Mouse (Mus musculus) kidney, postnatal 0 days (tissue): ENCODE results near the gene Tep1. TPM values are rescaled to one million over a fixed set of nuclear protein-coding genes. Genes with fewer than 3 reads are reported as not detected.
A peak's percentile ranks its signal among the peaks of the same experiment; 100 is the strongest.

Experiments used
- ATAC-seq: fragments of 200-750 bp; cut with Nextera tagmentation; replicated peaks from 2 replicates; pipeline ENCODE4 v1.8.0; 2017; ENCODE audit warnings: low read depth, moderate number of reproducible peaks, moderate TSS enrichment, moderate library complexity; ENCODE audit not compliant: low FRiP score
- DNase-seq: peaks from one replicate; pipeline ENCODE4 v3.0.0-alpha.2; 2016; ENCODE audit warnings: low spot score
- H3K27ac ChIP-seq: fragments of 300-500 bp; sonication (generic); 2 replicates; pipeline ENCODE4 v1.5.1; 2014; ENCODE audit warnings: mild to moderate bottlenecking
- H3K27me3 ChIP-seq: fragments of 300-500 bp; sonication (generic); 2 replicates; pipeline ENCODE4 v1.6.1; 2014; ENCODE audit warnings: low read length, mixed read lengths; ENCODE audit not compliant: insufficient read depth
- H3K36me3 ChIP-seq: fragments of 300-500 bp; sonication (generic); 2 replicates; pipeline ENCODE4 v1.6.1; 2014; ENCODE audit warnings: low read length, mixed read lengths; ENCODE audit not compliant: insufficient read depth
- H3K4me1 ChIP-seq: fragments of 300-500 bp; sonication (generic); replicated peaks from 2 replicates; pipeline ENCODE4 v1.6.1; 2014; ENCODE audit warnings: antibody characterized with exemption, low read length, mixed read lengths; ENCODE audit not compliant: insufficient read depth
- H3K4me2 ChIP-seq: fragments of 300-500 bp; sonication (generic); 2 replicates; pipeline ENCODE4 v1.6.1; 2014; ENCODE audit warnings: mild to moderate bottlenecking, low read length, moderate library complexity, mixed read lengths
- H3K4me3 ChIP-seq: fragments of 300-500 bp; sonication (generic); replicated peaks from 2 replicates; pipeline ENCODE4 v1.5.1; 2014; ENCODE audit warnings: low read depth, low read length
- H3K9ac ChIP-seq: fragments of 300-500 bp; sonication (generic); 2 replicates; pipeline ENCODE4 v1.6.1; 2014; ENCODE audit warnings: low read depth, low read length
- H3K9me3 ChIP-seq: fragments of 300-500 bp; sonication (generic); replicated peaks from 2 replicates; pipeline ENCODE4 v1.6.1; 2016; ENCODE audit warnings: low read length, inconsistent platforms, mixed read lengths
- CTCF ChIP-seq: IDR thresholded peaks from 2 replicates; pipeline ENCODE4 v1.5.1; 2016; ENCODE audit warnings: antibody characterized with exemption, low read depth, mild to moderate bottlenecking, moderate library complexity
- WGBS: fragments of 180-500 bp; shearing (Covaris S2); extraction: QIAGEN DNeasy Blood & Tissue Kit; methylation state at CpG from one replicate; pipeline ENCODE4 v1.1.7; 2014; 5-methylcytosine and 5-hydroxymethylcytosine counted together
- polyA plus RNA-seq: library from polyadenylated mRNA; unstranded; fragments of >200 nt; fragmentation: Nextera tagmentation; extraction: Ambion mirVana; gene quantifications from 2 replicates; pipeline ENCODE4 v1.2.1, GENCODE M21; 2015

Gene Tep1
- polyA plus RNA-seq, 1 experiment from 2014 or later: 10.9 TPM

DNA sequence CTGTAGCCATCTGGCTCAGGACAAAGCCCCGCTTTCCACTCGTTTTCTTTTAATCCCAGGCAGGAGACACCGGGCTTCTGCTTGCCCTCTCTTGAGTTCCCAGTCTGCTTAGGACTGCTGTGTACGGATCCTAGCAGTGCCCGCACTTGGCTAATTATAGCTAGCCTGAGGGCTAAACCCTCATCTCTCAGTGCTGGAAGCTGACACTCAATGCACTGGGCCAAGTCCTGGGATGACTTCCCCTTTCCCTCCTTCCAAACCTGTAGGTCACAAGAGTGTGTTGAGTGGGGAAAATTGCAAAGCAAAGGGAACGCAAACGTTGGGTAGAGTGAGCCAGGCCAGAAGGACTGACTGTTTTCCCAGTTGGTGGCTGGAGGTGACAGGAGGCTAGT is 27.0 kb upstream of the Tep1 start, which contains the start of gene Klhl33:
Gene Klhl33 (minus strand): TSS at position 134 of the 392 bp plus-strand sequence.
- no peaks in the 10 kb centered on the region for H3K36me3 ChIP-seq
- no peak for ATAC-seq
- H3K27me3 ChIP-seq: no peaks in the 10 kb centered on the region
- H3K4me1 ChIP-seq: no peaks in the 10 kb centered on the region
- no peak for TF ChIP-seq CTCF
- H3K9ac ChIP-seq: peak within 1 kb of the TSS; percentile 46
- peak within 1 kb of the TSS; percentile 29 for H3K4me3 ChIP-seq
- no peaks in the 10 kb centered on the region for H3K9me3 ChIP-seq
- peak within 1 kb of the TSS; percentile 63 for H3K4me2 ChIP-seq
- no peak within 1 kb of the TSS for H3K27ac ChIP-seq
- no peak for DNase-seq
- 48% methylated on average over 7 of the region's 7 CpGs for WGBS

GRCm38 (mm10) chr14:50896747-50897373 is 26.5 kb upstream of the Tep1 start:
- Histone ChIP-seq H3K4me2 (peak overlapping the region; percentile 63), H3K27me3 (no peaks in the 10 kb centered on the region), H3K27ac (no peak overlapping the region), H3K4me3 (peak overlapping the region; percentile 29), H3K36me3 (no peaks in the 10 kb centered on the region), H3K4me1 (no peaks in the 10 kb centered on the region), H3K9me3 (no peaks in the 10 kb centered on the region), H3K9ac (peak overlapping the region; percentile 46)
- DNase-seq (peak; percentile 12), ATAC-seq (0 out of 2 replicates have a peak, but pooled peaks have one; percentile 50)
- 18% methylated on average over 23 of the region's 23 CpGs for WGBS
- TF ChIP-seq CTCF: no peak

GRCm38 (mm10) chr14:50895985-50896746 is 25.8 kb upstream of the Tep1 start:
- Histone ChIP-seq H3K4me1 (no peaks in the 10 kb centered on the region), H3K9ac (peak overlapping the region; percentile 46), H3K27me3 (no peaks in the 10 kb centered on the region), H3K4me3 (peak overlapping the region; percentile 29), H3K4me2 (peak overlapping the region; percentile 63), H3K9me3 (no peaks in the 10 kb centered on the region), H3K27ac (no peak overlapping the region), H3K36me3 (no peaks in the 10 kb centered on the region)
- ATAC-seq (no peak; the same call in 1 of the 2 replicates), DNase-seq (peak; percentile 70)
- WGBS: 11% methylated on average over 19 of the region's 19 CpGs
- TF ChIP-seq CTCF: no peak

GRCm38 (mm10) chr14:50895407-50895806 is 25.0 kb upstream of the Tep1 start:
- no peak overlapping the region for H3K4me3 ChIP-seq
- no peak overlapping the region for H3K4me2 ChIP-seq
- TF ChIP-seq CTCF: no peak
- H3K36me3 ChIP-seq: no peaks in the 10 kb centered on the region
- H3K27me3 ChIP-seq: no peaks in the 10 kb centered on the region
- no peak overlapping the region for H3K9ac ChIP-seq
- H3K4me1 ChIP-seq: no peaks in the 10 kb centered on the region
- no peaks in the 10 kb centered on the region for H3K9me3 ChIP-seq
- H3K27ac ChIP-seq: no peak overlapping the region
- ATAC-seq (no peak), DNase-seq (no peak)

GRCm38 (mm10) chr14:50892541-50893459 is 22.4 kb upstream of the Tep1 start:
- H3K27ac ChIP-seq: no peak overlapping the region
- no peaks in the 10 kb centered on the region for H3K27me3 ChIP-seq
- no peak for DNase-seq
- no peaks in the 10 kb centered on the region for H3K36me3 ChIP-seq
- no peak for TF ChIP-seq CTCF
- H3K9me3 ChIP-seq: no peaks in the 10 kb centered on the region
- WGBS: 82% methylated on average over 22 of the region's 22 CpGs
- no peak overlapping the region for H3K4me2 ChIP-seq
- ATAC-seq: no peak; the same call in 1 of the 2 replicates
- H3K9ac ChIP-seq: no peak overlapping the region
- no peak overlapping the region for H3K4me3 ChIP-seq
- no peaks in the 10 kb centered on the region for H3K4me1 ChIP-seq

DNA sequence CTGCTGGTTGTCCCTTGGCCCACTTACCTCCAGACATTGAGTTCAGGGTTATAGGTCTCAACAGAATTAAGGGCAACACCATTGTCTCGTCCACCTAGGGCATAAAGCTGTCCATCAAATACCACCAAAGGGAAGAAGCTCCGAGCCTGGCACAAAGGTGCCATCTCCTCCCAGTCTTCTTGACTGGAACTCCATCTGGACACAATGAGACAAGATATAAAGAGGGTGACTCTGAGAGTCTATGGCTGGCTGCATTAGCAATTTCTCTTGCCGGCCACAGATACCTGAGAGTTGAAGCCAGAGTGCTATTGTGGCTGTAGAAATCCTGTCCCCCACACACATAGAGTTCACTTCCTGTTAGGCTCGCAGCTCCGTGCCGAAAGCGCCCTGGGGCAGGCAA is 21.7 kb upstream of the Tep1 start:
- 77% methylated on average over 7 of the region's 7 CpGs for WGBS
- no peak for TF ChIP-seq CTCF

More for the DNA sequence above, 21.7 kb upstream of the Tep1 start:
- H3K27me3 ChIP-seq: no peaks in the 10 kb centered on the region
- no peak overlapping the region for H3K27ac ChIP-seq
- no peak for DNase-seq
- no peak overlapping the region for H3K4me2 ChIP-seq
- ATAC-seq: no peak
- H3K9ac ChIP-seq: no peak overlapping the region
- no peaks in the 10 kb centered on the region for H3K9me3 ChIP-seq
- no peaks in the 10 kb centered on the region for H3K36me3 ChIP-seq
- H3K4me3 ChIP-seq: no peak overlapping the region
- H3K4me1 ChIP-seq: no peaks in the 10 kb centered on the region
